Mouse (Mus musculus) liver, embryonic 18 days (tissue): ENCODE results near the gene Ifi207. TPM values are rescaled to one million over a fixed set of nuclear protein-coding genes. Genes with fewer than 3 reads are reported as not detected.

Source experiments
- polyA plus RNA-seq: library from polyadenylated mRNA; depleted of rRNA; stranded (reverse); fragments of >200 nt; gene quantifications from 2 replicates; pipeline ENCODE4 v1.2.3, GENCODE M21; 2012; rRNA removed

The Ifi207 gene
- polyA plus RNA-seq, result 7.2 and 7.6 TPM in 2 replicates

GRCm38 (mm10) chr1:173741656-173742055 is at the start of gene Ifi207:
TSS of gene Ifi207 (minus strand) at chr1:173741747.

GRCm38 (mm10) chr1:173766848-173767617 is 25.5 kb upstream of the Ifi207 start, which contains the start of gene Ifi204:
TSS of gene Ifi204 (minus strand) at chr1:173766943.

GRCm38 (mm10) chr1:173673458-173674097 is 68.0 kb downstream of the Ifi207 start, which contains the start of gene Ifi208:
TSS of gene Ifi208 (plus strand) at chr1:173673675.

Other genes with a start within 250 kb of the Ifi207 start
- 0.20 and 0.40 TPM in 2 replicates for gene Ifi214, start 205.8 kb downstream of the Ifi207 start, polyA plus RNA-seq
- gene Ifi213, start 142.5 kb downstream of the Ifi207 start, polyA plus RNA-seq, result 2.4 and 4.0 TPM in 2 replicates
- gene Ifi209, start 110.8 kb downstream of the Ifi207 start, polyA plus RNA-seq, result 3.2 and 4.4 TPM in 2 replicates
- gene Ifi208, start 68.1 kb downstream of the Ifi207 start, polyA plus RNA-seq, result 0.07 and 0.08 TPM in 2 replicates
- gene Ifi204, start 25.2 kb upstream of the Ifi207 start, polyA plus RNA-seq, result 12.9 and 14.1 TPM in 2 replicates
- gene Ifi211, start 171.3 kb upstream of the Ifi207 start, polyA plus RNA-seq, result 6.9 and 7.9 TPM in 2 replicates
- gene Mndal, start 200.7 kb upstream of the Ifi207 start, polyA plus RNA-seq, result 11.5 and 13.0 TPM in 2 replicates
- gene Ifi203, start 200.9 kb upstream of the Ifi207 start, polyA plus RNA-seq, result 6.8 and 8.2 TPM in 2 replicates
- gene Ifi202b, start 241.0 kb upstream of the Ifi207 start, polyA plus RNA-seq, result not detected in 2 replicates